ENCODE assay signal across 11 mouse cellular contexts in genomic region chr6:87189755-87190154, GRCm38 (mm10).
DNase-seq lines count a peak whose midpoint lies in the region; ATAC-seq lines count a peak whose summit lies in the region.
"Had no signal": no experiment of that assay in that cellular context is flagged by ENCODE, and none has a peak within 500 bp of the region (broad histone marks: within the 10 kb centered on the region; RNA-seq: fewer than 3 reads in every experiment).

No protein-coding gene starts in this region.

- 58% methylated on average over 3 of the region's 3 CpGs for WGBS in embryonic facial prominence, embryonic 13.5 days
- WGBS in embryonic facial prominence, embryonic 10.5 days, result 81% methylated on average over 3 of the region's 3 CpGs

- peak overlapping the region; percentile 48; the same call in 1 of the 2 replicates for H3K27ac ChIP-seq in embryonic facial prominence, embryonic 13.5 days
- H3K27ac ChIP-seq in embryonic facial prominence, embryonic 10.5 days (replicated peaks), result no peak overlapping the region
- H3K27ac ChIP-seq: hindbrain, embryonic 13.5 days; midbrain, embryonic 15.5 days had no signal

- no peaks in the 10 kb centered on the region for H3K9me3 ChIP-seq in embryonic facial prominence, embryonic 13.5 days
- H3K9me3 ChIP-seq in embryonic facial prominence, embryonic 10.5 days, result no peaks in the 10 kb centered on the region
- H3K9me3 ChIP-seq: hindbrain, embryonic 13.5 days; midbrain, embryonic 15.5 days had no signal

- H3K4me3 ChIP-seq in embryonic facial prominence, embryonic 13.5 days, result no peak overlapping the region
- no peak overlapping the region for H3K4me3 ChIP-seq in embryonic facial prominence, embryonic 10.5 days
- H3K4me3 ChIP-seq: hindbrain, embryonic 13.5 days; midbrain, embryonic 15.5 days had no signal

- H3K9ac ChIP-seq in embryonic facial prominence, embryonic 13.5 days, result no peak overlapping the region
- H3K9ac ChIP-seq: hindbrain, embryonic 13.5 days; midbrain, embryonic 15.5 days had no signal

- ATAC-seq in embryonic facial prominence, embryonic 13.5 days (ENCODE audit: insufficient number of reproducible peaks, insufficient read depth, low FRiP score, low TSS enrichment, low read depth), result no peak
- peak; percentile 55 to 75 for ATAC-seq in hematopoietic stem cell, adult 5-6 weeks (replicated peaks in 1 of 2; ENCODE audit: insufficient read depth in 1 of 2, low FRiP score in 2 of 2, low TSS enrichment in 1 of 2, low read depth in 1 of 2, poor library complexity in 2 of 2, severe bottlenecking in 2 of 2)
- ATAC-seq: midbrain, embryonic 15.5 days had no signal

- H3K4me2 ChIP-seq in embryonic facial prominence, embryonic 13.5 days, result no peak overlapping the region
- H3K4me2 ChIP-seq: hindbrain, embryonic 13.5 days; midbrain, embryonic 15.5 days had no signal

- no peaks in the 10 kb centered on the region for H3K27me3 ChIP-seq in embryonic facial prominence, embryonic 13.5 days
- H3K27me3 ChIP-seq in embryonic facial prominence, embryonic 10.5 days (replicated peaks; ENCODE audit: low read depth, poor library complexity, severe bottlenecking), result no peaks in the 10 kb centered on the region
- H3K27me3 ChIP-seq: hindbrain, embryonic 13.5 days; midbrain, embryonic 15.5 days had no signal

- H3K36me3 ChIP-seq in embryonic facial prominence, embryonic 13.5 days, result peaks cover 76% of the 10 kb centered on the region
- H3K36me3 ChIP-seq in embryonic facial prominence, embryonic 10.5 days (replicated peaks), result peaks cover 51% of the 10 kb centered on the region
- H3K36me3 ChIP-seq: hindbrain, embryonic 13.5 days; midbrain, embryonic 15.5 days had no signal

- peaks cover 49% of the 10 kb centered on the region for H3K4me1 ChIP-seq in embryonic facial prominence, embryonic 13.5 days
- peaks cover 7% of the 10 kb centered on the region; the same call in 1 of the 2 replicates for H3K4me1 ChIP-seq in embryonic facial prominence, embryonic 10.5 days
- H3K4me1 ChIP-seq: hindbrain, embryonic 13.5 days; midbrain, embryonic 15.5 days had no signal

- no peak for DNase-seq in embryonic facial prominence, embryonic 10.5 days (ENCODE audit: low spot score)
- DNase-seq in 3T3-L1 (ENCODE audit: low read depth, low spot score), result peak; percentile 82
- DNase-seq in lung, postnatal 14 days, result peak; percentile 49
- no peak for DNase-seq in spleen, postnatal 36 days (ENCODE audit: low spot score in 2 of 2)
- no peak for DNase-seq in retina, embryonic 14.5 days (ENCODE audit: low spot score)
- DNase-seq in cerebellum, adult 18-20 months, result no peak
- DNase-seq: cerebellum, adult 9-10 months had no signal

Comparison
In these comparisons a context has a peak if more than half of its experiments do, and no peak if none do; other contexts are left out.
1. DNase-seq: peak in 3T3-L1 (single experiment) and lung, postnatal 14 days (single experiment); none in embryonic facial prominence, embryonic 10.5 days (single experiment), spleen, postnatal 36 days (0 of 2), retina, embryonic 14.5 days (single experiment) and cerebellum, adult 18-20 months (0 of 2).